Mouse (Mus musculus) hindbrain, embryonic 16.5 days (tissue): ENCODE measurements around the gene Ccdc83. TPM values are rescaled to one million over a fixed set of nuclear protein-coding genes. Genes with fewer than 3 reads are reported as not detected.

Source experiments
- ATAC-seq: fragments of 200-750 bp; cut with Nextera tagmentation; 2 replicates; pipeline ENCODE4 v1.8.0; 2017; ENCODE audit warnings: moderate TSS enrichment, moderate library complexity
- H3K27ac ChIP-seq: fragments of 300-500 bp; sonication (generic); 2 replicates; pipeline ENCODE4 v1.5.1; 2014; ENCODE audit warnings: low read depth, mild to moderate bottlenecking, control low read depth, low read length, moderate library complexity
- H3K27me3 ChIP-seq: fragments of 300-500 bp; sonication (generic); replicated peaks from 2 replicates; pipeline ENCODE4 v1.6.1; 2014; ENCODE audit warnings: low read length; ENCODE audit not compliant: control insufficient read depth, insufficient read depth
- H3K36me3 ChIP-seq: fragments of 300-500 bp; sonication (generic); 2 replicates; pipeline ENCODE4 v1.6.1; 2014; ENCODE audit warnings: mild to moderate bottlenecking, low read length, moderate library complexity, mixed read lengths; ENCODE audit not compliant: control insufficient read depth, insufficient read depth
- H3K4me1 ChIP-seq: fragments of 300-500 bp; sonication (generic); 2 replicates; pipeline ENCODE4 v1.6.1; 2014; ENCODE audit warnings: low read depth, low read length; ENCODE audit not compliant: control insufficient read depth, insufficient read depth
- H3K4me2 ChIP-seq: fragments of 300-500 bp; sonication (generic); 2 replicates; pipeline ENCODE4 v1.6.1; 2014; ENCODE audit warnings: mild to moderate bottlenecking, low read length, control low read depth, moderate library complexity
- H3K4me3 ChIP-seq: fragments of 300-500 bp; sonication (generic); 2 replicates; pipeline ENCODE4 v1.5.1; 2014; ENCODE audit warnings: mild to moderate bottlenecking, low read length, control low read depth, moderate library complexity
- H3K9ac ChIP-seq: fragments of 300-500 bp; sonication (generic); 2 replicates; pipeline ENCODE4 v1.6.1; 2014; ENCODE audit warnings: low read depth, mild to moderate bottlenecking, control low read depth, low read length, moderate library complexity
- H3K9me3 ChIP-seq: fragments of 300-500 bp; sonication (generic); 2 replicates; pipeline ENCODE4 v1.6.1; 2014; ENCODE audit warnings: mild to moderate bottlenecking, low read length, moderate library complexity; ENCODE audit not compliant: control insufficient read depth
- WGBS: fragments of 180-500 bp; shearing (Covaris S2); extraction: QIAGEN DNeasy Blood & Tissue Kit; methylation state at CpG from one replicate; pipeline ENCODE4 v1.1.7; 2014; 5-methylcytosine and 5-hydroxymethylcytosine counted together
- polyA plus RNA-seq: library from polyadenylated mRNA; unstranded; fragments of >200 nt; fragmentation: Nextera tagmentation; extraction: Ambion mirVana; gene quantifications from 2 replicates; pipeline ENCODE4 v1.2.1, GENCODE M21; 2015

Gene Ccdc83
- polyA plus RNA-seq, 1 experiment from 2014 or later, result not detected

DNA sequence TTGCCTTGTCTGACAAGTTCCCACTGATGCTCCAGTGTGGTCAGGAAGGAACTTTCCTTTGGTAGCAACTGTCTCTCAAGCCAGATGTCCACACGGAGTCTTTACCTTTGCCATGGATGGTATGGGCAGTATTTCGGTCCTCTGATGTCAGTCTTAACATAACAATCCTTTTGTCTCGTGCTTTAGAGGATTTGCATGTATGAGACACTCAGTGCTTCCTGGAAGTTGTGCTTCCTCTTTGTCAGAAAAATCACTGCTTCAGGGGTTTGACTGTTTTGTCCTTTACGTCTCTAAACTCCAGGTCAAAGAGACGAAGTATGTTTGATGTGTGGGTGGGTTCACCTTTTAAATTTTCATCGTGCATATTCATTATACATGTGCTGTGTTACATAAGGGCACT, 26.3 kb upstream of the Ccdc83 start:
- 88% methylated on average over 6 of the region's 6 CpGs for WGBS
- Histone ChIP-seq H3K4me2 (no peak overlapping the region), H3K9ac (no peak overlapping the region), H3K4me1 (no peaks in the 10 kb centered on the region), H3K9me3 (no peaks in the 10 kb centered on the region), H3K27me3 (no peaks in the 10 kb centered on the region), H3K36me3 (no peaks in the 10 kb centered on the region), H3K27ac (no peak overlapping the region), H3K4me3 (no peak overlapping the region)
- ATAC-seq, result no peak

DNA sequence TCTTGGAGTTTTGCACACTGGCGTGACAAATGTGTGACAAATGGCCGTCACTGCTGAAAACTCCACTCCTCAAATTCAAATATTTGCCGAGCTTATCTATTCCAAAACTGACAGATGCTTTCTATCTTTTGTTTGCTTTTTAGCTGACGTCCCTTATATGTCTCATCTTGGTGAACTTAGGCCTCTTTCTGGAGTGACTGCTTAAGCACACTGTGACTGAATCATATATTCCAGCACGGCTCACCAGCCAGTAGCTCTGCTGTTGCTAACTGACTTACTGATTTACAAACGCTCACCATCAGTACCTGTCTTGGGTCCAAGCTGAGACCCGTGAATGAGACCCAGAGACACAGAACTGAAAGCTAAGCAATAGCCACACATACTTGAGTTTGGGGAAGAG, 19.2 kb upstream of the Ccdc83 start:
- H3K9me3 ChIP-seq, result no peaks in the 10 kb centered on the region
- WGBS, result 67% methylated on average over 7 of the region's 7 CpGs

DNA sequence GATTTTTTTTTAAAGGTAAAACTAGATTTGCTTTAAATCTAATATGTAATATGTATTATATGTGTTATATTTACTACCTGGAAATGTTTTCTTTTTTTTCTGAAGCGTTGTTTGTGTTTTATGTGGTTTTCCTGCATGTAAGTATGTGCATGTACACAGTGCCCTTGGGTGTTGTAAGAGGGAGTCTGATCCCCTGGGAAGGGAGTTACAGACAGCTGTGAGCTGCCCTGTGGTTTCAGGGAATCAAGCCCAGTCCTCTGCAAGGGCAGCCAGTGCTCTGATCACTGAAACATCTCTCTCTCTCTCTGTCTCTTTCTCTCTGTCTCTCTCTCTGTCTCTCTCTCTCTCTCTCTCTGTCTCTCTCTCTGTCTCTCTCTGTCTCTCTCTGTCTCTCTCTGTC, 17.2 kb upstream of the Ccdc83 start:
- no peak for ATAC-seq
- no peaks in the 10 kb centered on the region for H3K27me3 ChIP-seq

More for the DNA sequence above, 19.2 kb upstream of the Ccdc83 start:
- no peak overlapping the region for H3K4me3 ChIP-seq
- no peaks in the 10 kb centered on the region for H3K27me3 ChIP-seq
- H3K4me2 ChIP-seq, result no peak overlapping the region
- ATAC-seq, result no peak
- no peaks in the 10 kb centered on the region for H3K36me3 ChIP-seq
- H3K4me1 ChIP-seq, result no peaks in the 10 kb centered on the region
- H3K27ac ChIP-seq, result no peak overlapping the region
- no peak overlapping the region for H3K9ac ChIP-seq

GRCm38 (mm10) chr7:90281759-90282546, 16.4 kb upstream of the Ccdc83 start:
- H3K4me2 ChIP-seq, result no peak overlapping the region
- 85% methylated on average over 11 of the region's 11 CpGs for WGBS
- ATAC-seq, result no peak

More for the DNA sequence above, 17.2 kb upstream of the Ccdc83 start:
- Histone ChIP-seq H3K4me2 (no peak overlapping the region), H3K9ac (no peak overlapping the region), H3K4me1 (no peaks in the 10 kb centered on the region), H3K36me3 (no peaks in the 10 kb centered on the region), H3K4me3 (no peak overlapping the region), H3K9me3 (no peaks in the 10 kb centered on the region), H3K27ac (no peak overlapping the region)
- WGBS, result 90% methylated on average over 1 of the region's 1 CpGs

GRCm38 (mm10) chr7:90280878-90281277, 15.3 kb upstream of the Ccdc83 start:
- H3K27ac ChIP-seq, result no peak overlapping the region
- no peaks in the 10 kb centered on the region for H3K9me3 ChIP-seq
- no peak overlapping the region for H3K9ac ChIP-seq
- H3K27me3 ChIP-seq, result no peaks in the 10 kb centered on the region
- 74% methylated on average over 8 of the region's 8 CpGs for WGBS
- ATAC-seq, result no peak
- no peaks in the 10 kb centered on the region for H3K36me3 ChIP-seq
- no peak overlapping the region for H3K4me3 ChIP-seq
- no peak overlapping the region for H3K4me2 ChIP-seq
- no peaks in the 10 kb centered on the region for H3K4me1 ChIP-seq

More at GRCm38 (mm10) chr7:90281759-90282546, 16.4 kb upstream of the Ccdc83 start:
- no peak overlapping the region for H3K4me3 ChIP-seq
- H3K27me3 ChIP-seq, result no peaks in the 10 kb centered on the region
- H3K9me3 ChIP-seq, result no peaks in the 10 kb centered on the region
- no peaks in the 10 kb centered on the region for H3K36me3 ChIP-seq
- H3K4me1 ChIP-seq, result no peaks in the 10 kb centered on the region
- H3K27ac ChIP-seq, result no peak overlapping the region
- H3K9ac ChIP-seq, result no peak overlapping the region

DNA sequence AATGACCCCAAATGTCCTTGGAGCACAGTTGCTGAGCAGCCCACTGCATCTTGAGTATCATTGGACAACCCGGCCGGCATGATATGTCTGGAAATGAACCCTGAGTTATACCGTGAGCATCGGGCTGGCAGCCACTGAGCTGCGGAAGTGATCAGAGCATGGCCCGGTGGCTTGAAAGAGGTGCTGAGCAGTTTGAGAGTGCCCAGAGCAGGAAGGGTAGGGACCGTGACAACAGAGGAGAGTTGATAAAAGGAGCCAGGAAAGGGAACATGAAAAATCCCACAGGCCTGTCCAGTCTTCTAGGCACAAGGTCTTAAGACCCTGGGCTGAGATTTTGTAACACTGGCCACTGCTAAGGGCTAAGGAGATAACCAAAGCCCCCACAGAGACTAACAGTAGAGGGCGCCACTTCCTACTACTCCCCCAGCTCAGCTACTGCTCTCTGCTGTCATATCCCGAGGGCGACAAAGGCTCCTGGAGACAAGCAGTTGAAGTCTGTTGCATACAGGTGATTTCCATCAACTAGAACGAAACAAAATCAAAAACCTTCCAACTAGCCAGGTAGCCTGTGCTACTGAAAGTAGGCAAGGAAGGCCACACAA, 14.8 kb upstream of the Ccdc83 start:
- WGBS, result 69% methylated on average over 11 of the region's 11 CpGs
- Histone ChIP-seq H3K4me1 (no peaks in the 10 kb centered on the region), H3K27ac (no peak overlapping the region), H3K4me2 (no peak overlapping the region), H3K27me3 (no peaks in the 10 kb centered on the region), H3K4me3 (no peak overlapping the region), H3K9ac (no peak overlapping the region), H3K36me3 (no peaks in the 10 kb centered on the region), H3K9me3 (no peaks in the 10 kb centered on the region)
- ATAC-seq, result no peak

GRCm38 (mm10) chr7:90279136-90279535, 13.6 kb upstream of the Ccdc83 start:
- Histone ChIP-seq H3K4me1 (no peaks in the 10 kb centered on the region), H3K4me3 (no peak overlapping the region), H3K27me3 (no peaks in the 10 kb centered on the region), H3K9me3 (no peaks in the 10 kb centered on the region), H3K9ac (no peak overlapping the region), H3K4me2 (no peak overlapping the region), H3K27ac (no peak overlapping the region), H3K36me3 (no peaks in the 10 kb centered on the region)
- 86% methylated on average over 4 of the region's 4 CpGs for WGBS
- ATAC-seq, result no peak

GRCm38 (mm10) chr7:90277769-90278168, 12.2 kb upstream of the Ccdc83 start:
- H3K27ac ChIP-seq, result no peak overlapping the region
- H3K36me3 ChIP-seq, result no peaks in the 10 kb centered on the region
- H3K9ac ChIP-seq, result no peak overlapping the region
- H3K27me3 ChIP-seq, result no peaks in the 10 kb centered on the region
- no peaks in the 10 kb centered on the region for H3K9me3 ChIP-seq
- no peaks in the 10 kb centered on the region for H3K4me1 ChIP-seq
- H3K4me3 ChIP-seq, result no peak overlapping the region
- WGBS, result 86% methylated on average over 4 of the region's 4 CpGs
- ATAC-seq, result no peak
- no peak overlapping the region for H3K4me2 ChIP-seq

DNA sequence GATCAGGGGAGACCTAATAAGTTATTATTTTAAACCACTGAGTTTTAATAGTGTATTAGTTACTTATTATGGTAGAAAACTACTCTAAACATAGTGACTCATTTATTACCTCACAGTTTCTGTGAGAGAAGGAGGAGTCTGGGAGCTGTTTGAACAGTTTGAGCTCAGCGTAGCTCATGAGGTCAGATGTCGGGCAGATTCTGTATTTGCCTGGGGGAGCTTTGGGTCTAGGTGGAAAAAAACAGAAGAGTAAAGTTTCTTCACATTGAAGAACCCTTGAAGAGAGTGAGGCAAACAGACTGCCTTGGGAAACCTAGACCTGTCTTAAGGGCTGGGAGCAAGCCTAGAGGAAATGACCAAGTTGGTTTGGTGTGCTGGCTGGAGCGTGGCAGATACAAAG, 11.7 kb upstream of the Ccdc83 start:
- Histone ChIP-seq H3K4me3 (no peak overlapping the region), H3K4me1 (no peaks in the 10 kb centered on the region), H3K9me3 (no peaks in the 10 kb centered on the region), H3K9ac (no peak overlapping the region), H3K27me3 (no peaks in the 10 kb centered on the region), H3K36me3 (no peaks in the 10 kb centered on the region), H3K4me2 (no peak overlapping the region), H3K27ac (no peak overlapping the region)
- no peak for ATAC-seq
- 90% methylated on average over 3 of the region's 3 CpGs for WGBS
